Mouse (Mus musculus) thymus, adult 2 months (tissue): ENCODE measurements around the gene Zbtb20.

Experiments
- CTCF ChIP-seq: fragments of 200-500 bp; IDR thresholded peaks from 2 replicates; pipeline ENCODE4 v1.5.1; 2012; ENCODE audit warnings: mild to moderate bottlenecking, control low read depth, low read length, moderate library complexity, borderline replicate concordance; ENCODE audit not compliant: control insufficient read depth, poor library complexity, insufficient read depth; ENCODE audit errors: extremely low read depth
- POLR2A ChIP-seq: fragments of 200-500 bp; IDR thresholded peaks from 2 replicates; pipeline ENCODE4 v1.6.1; 2012; ENCODE audit warnings: mild to moderate bottlenecking, low read length, control low read depth, moderate library complexity; ENCODE audit not compliant: control insufficient read depth, poor library complexity, insufficient read depth; ENCODE audit errors: extremely low read depth

GRCm38 (mm10) chr16:42907283-42907701 lies 31.6 kb downstream of the Zbtb20 start:
- TF ChIP-seq POLR2A: no peak
- no peak for TF ChIP-seq CTCF
